Mouse (Mus musculus) kidney, adult 11 months (tissue): ENCODE measurements around the gene Rps6ka4.

Experiments used
- DNase-seq: peaks from one replicate; pipeline ENCODE4 v3.0.0; 2022

Gene Rps6ka4

GRCm38 (mm10) chr19:6849506-6850068, 9.2 kb upstream of the Rps6ka4 start:
- DNase-seq: no peak

DNA sequence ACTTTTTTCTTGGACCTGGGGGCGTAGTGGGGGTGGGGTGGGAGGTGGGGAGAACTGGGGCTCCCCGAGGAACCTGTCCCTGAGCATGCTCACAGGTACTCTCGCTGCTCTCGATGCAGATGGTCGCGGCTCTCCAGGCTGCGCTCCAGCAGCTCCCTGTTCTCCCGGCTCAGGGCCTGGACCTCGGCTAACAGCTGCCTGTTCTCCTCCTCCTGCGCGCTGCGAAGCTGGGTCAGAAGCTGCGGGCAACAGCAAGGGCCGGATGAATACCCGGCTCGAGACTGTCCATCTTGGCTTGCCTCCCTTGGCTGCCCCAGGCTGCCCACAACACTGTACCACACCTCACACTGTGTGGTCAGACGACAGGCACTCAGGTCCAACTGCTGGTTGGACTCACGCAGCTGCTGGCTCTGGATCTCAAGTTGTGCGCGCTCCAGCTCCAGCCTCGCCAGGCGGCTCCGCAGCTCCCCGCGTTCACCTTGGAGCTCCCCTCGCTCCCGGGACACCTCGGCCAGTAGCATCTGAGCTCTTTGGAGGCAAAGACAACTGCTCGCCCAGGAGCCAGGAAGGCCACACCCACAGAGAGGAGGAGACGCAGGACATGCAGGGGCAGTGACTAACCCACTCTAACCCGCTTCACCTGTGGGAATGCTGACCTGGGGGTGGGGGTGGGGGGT, 7.5 kb upstream of the Rps6ka4 start:
- DNase-seq: no peak

DNA sequence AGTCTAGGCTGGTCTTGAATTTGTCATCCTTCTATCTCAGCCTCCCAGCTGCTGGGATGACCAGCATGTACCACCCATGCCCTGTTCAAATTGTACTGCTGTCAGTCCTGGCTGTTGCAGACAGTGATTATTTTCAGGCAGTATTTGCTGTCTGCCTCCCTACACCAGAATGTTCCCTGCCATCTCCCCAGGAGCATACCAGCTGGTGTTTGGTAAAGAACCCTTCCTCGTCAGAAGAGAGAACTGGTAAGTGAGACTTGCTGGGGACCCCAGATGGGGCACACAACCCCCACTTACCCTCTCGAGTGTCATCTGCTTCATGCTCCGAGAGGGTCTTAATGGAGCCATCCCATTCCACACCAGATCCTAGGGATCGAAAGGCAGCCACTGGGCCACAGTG, 5.6 kb upstream of the Rps6ka4 start:
- no peak for DNase-seq

GRCm38 (mm10) chr19:6842353-6842752, 1.9 kb upstream of the Rps6ka4 start:
- DNase-seq: no peak

- no peak for DNase-seq
Observed at GRCm38 (mm10) chr19:6841292-6841597, 809 bp upstream of the Rps6ka4 start.

GRCm38 (mm10) chr19:6839615-6840474, 591 bp downstream of the Rps6ka4 start:
- no peak for DNase-seq

GRCm38 (mm10) chr19:6832363-6832762, 8.1 kb downstream of the Rps6ka4 start:
- no peak for DNase-seq

- DNase-seq: no peak
Observed at GRCm38 (mm10) chr19:6831331-6831730, 9.1 kb downstream of the Rps6ka4 start.

GRCm38 (mm10) chr19:6830556-6831316, 9.7 kb downstream of the Rps6ka4 start:
- no peak for DNase-seq

- DNase-seq: no peak
Observed at GRCm38 (mm10) chr19:6829870-6830555, 10.4 kb downstream of the Rps6ka4 start.

DNA sequence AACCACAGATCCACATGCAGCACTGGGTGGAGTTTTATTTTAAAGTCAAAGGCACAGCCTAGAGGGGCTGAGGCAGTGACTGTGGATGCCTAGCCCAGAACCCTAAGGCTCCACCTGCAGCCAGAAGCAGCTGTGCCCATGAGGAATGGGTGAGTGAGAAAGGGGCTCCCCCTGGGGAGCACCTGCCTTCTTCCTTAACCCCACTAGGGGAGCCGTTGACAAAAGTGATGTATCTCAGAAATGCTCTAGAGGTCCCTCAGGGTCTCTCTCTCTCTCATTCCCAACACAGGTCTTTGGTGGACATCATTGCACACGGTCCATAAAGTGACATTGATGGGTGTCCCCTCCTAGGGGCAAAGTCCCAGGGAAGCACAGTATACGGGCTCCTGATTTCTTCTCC, 11.4 kb downstream of the Rps6ka4 start:
- DNase-seq: no peak

DNA sequence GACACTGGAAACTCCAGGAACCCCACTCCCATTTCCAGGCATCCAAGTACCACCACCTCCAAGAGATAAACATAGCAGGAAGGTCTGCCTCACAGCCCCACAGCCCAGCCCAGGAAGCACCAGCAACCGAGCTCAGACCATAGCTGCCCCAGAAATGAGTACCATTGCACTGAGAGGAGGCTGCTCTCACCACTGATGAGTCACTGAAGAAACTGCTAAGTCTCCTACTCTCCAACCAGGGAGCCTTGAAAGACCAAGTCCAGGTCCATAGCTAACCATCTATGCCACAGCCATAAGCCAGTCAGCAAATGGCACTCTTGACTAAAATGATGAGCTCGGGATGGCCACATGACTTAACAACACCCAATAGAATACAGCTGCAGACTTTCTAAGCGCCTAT, 13.8 kb downstream of the Rps6ka4 start:
- no peak for DNase-seq

DNA sequence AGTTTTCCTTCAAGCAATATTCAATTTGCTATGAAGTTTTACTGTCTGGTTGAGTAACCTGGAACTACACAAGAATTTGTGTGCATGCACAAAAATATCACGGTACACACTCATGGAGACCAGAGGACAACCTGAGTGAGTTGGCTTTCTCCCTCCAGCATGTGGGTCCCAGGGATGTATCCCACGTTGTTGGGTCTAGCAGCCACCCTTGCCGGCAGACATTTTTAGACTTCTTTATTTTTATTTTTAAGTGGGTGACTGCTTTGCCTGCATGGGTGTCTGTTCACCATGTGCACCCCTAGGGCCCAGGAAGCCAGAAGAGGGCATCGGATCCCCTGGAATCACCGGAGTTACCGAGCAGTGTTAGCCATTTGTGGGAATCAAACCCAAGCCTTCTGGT, 15.1 kb downstream of the Rps6ka4 start:
- no peak for DNase-seq

DNA sequence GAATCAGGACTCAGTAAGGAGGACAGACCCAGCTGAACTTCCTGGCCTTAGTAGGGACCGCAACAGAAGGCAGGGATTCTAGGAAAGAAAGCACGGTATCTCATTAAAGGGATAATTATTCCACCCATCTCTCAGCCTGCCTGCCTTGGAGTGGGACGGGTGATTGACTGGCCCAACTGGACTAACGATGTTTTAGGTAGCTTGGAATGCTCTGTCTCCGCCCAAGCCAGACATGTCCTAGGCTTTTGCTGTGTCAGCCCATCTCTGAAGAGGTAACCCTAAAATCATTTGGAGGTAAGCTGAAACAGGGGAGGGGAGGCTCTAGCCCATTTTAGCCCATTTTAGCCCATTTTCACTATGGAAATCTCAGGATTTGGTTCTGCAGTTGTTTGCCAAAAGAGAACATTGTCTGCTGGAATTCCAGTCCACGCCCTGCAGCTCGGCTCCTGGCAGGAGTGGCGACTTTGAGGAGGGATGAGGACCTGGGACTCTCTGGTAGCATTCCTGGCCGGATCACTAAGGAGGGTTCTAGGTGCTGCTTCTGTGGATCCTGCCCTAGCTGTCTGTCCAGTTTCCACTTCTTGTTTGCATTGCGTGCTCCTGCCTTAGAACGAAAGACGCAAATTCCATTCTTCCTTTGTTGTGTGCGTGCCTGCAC, 19.8 kb downstream of the Rps6ka4 start:
- no peak for DNase-seq

DNA sequence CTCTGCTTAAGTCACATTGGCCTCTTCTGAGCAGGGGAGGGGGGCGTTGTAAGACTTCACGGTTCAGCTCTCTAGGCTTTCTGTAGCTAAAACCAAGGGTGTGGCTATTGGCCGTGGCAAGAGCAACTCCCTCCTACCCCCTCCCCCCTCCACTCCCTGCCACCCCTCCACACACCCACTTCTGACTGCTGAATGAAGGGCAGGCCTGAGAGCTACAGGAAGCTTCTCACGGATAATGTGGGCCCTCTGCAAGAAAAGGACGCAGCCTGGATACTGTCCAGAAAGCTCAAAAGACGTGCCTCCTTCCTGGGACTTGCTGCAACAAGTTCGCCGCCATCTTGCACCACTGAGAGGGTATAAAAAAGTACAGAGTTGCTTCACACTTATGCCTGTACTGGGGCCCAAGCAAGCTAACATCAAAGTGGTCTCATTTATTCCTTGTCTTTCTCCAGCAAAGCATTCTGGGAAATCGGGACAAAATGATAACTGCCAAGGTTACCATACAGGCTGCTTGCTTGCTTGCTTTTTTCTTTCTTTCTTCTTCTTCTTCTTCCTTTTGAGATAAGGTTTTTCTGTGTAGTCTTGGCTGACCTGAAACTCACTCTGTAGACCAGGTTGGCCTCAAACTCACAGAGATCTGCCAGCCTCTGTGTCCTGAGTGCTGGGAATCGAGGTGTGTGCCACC, 21.2 kb downstream of the Rps6ka4 start:
- DNase-seq: no peak

DNA sequence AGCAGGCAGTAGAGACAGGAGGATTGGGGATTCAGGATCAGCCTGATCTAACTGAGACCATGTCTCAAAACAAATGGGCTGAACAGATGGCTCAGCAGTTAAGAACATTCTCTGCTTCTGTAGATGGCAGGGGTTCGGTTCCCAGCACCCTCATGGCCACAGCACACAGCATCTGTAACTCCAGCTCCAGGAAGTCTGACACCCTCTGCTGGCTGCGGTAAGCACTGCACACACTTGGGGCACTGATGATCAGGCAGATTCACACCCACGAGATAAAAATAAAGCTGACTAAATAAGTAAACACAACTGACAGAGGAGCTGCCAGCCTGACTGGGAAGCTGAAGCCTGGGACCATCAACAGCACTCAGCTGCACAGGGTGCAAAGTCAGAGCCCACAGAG, 25.5 kb downstream of the Rps6ka4 start:
- no peak for DNase-seq

DNA sequence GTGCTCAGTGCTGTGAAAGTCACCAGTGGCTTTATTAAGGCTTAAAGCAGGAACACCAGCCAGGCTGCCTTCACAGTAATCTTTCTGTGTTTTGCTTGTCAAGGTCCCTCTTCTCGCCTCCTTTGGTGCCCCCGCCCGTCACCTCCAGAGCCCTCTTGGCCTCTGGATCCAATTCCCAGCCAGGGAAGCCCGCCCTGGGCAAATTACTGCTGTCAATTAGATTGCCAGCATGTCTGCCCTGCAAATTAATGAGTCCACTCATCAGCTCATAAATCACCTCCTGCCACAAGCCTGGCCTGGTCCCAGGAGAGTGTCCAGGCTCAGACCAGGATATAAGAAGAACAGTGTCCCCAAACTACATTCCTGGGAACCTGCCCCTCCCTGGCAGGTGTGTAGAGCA, 26.1 kb downstream of the Rps6ka4 start:
- no peak for DNase-seq
